Mouse (Mus musculus): ENCODE measurements around the gene Ankrd26.
"Not testable (repeated sequence)": the region's sequence is repeated elsewhere in the genome, so short reads cannot be mapped to it uniquely, and the experiment has no call there.

Gene Ankrd26

DNA sequence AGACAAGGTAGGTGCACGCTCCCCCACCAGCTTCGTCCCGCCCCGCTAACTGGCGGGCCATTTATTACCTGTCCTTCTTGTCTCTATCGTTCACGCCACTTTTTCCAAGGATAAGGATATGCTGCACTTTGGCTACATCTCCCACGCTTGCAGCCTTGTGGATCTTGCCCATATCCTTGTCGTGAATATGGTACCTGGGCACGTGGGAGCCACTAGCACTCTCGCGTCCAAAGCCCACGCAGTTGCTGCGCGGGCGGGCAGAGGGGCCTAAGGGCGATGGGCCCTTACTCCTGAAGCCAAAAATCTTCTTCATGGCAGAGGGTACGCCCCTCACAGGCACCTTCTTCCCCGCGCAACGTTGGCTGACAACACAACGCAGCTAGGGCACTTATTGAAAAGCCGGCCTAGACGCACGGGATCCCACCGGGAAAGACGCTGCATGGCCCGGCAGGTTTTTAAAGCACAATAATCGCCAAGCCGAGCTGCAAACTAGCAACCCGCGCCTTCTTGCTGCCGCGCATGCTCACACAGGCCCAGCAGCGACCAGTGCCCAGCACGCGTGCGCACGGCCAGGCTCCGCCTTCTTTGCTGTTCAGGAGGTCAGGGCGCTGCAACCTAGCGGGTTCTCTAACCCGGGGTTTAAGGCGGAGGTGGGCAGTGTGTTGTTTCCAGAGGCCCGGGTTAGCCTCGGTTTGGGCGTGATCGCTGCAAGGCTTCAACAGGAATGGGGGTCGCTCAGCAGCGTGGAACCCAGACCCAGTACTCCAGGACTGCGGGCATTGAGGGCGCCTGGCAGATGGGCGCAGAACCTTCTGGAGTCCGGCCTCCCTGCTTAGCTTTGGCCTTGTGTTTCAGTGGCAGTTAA, at the start of gene Ankrd26:
Ankrd26 (minus strand) TSS at position 482 of the 865 bp plus-strand sequence.
- DNase-seq (ENCODE audit: low read depth, low spot score), result peak; percentile 94

DNA sequence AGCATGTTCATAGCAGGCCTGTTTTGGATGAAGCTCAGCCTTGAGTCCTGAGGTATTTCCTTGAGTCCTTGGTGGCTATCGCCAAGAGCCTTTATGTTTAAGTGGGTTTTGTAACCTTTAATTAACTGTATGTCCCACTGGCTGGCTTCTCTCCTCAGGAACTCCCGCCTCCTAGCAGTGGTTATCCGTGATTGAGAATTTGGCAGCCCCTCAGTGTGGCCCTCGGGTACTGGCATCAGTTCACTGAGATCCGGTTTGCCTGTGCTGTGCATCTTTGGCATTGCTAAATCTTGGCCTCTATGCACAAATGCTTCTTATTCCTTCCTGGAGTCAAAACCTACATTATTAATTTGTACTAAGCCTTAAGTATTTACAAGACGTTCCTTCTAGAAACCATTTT, 46.9 kb upstream of the Ankrd26 start:
- no peak for DNase-seq (ENCODE audit: low read depth, low spot score)

DNA sequence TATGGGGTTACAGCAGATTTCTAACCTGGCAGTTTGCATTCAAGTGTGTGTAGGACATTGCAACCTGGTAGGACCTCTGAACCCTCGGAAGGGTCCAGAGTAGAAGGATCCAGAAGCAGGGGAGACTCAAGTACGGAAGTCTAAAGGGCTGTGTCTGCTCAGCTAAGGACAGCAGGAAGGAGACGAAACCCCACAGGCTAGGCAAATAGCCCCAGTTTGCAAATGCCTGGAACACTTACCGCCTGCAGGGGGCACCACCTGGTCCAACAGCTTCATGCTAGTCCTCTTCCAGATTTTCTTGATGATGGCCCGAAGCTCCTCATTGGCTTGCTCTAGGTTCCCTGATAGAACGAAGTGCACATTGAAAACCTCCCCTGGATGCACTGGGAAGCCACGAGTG, 43.9 kb upstream of the Ankrd26 start:
- DNase-seq (ENCODE audit: low read depth, low spot score), result no peak

DNA sequence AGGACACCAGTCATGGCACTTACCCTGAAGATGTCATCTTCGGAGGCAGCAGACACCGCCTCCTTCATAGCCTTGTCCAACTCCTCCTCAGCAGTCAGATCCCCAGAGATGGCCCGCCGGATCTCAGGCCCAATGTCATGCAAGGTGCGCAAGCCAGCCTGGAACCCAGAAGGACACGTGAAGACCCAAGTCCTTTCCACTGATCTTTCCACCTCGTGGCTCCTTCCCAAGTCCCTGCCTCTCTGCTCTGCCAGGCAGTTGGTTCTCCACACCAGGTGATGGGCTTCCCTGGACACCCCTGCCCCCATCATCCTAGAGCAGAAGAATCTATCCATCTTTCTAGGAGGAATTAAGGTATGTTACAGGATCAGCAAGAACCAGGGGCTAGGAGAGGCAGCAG, 41.8 kb upstream of the Ankrd26 start:
- no peak for DNase-seq (ENCODE audit: low read depth, low spot score)

DNA sequence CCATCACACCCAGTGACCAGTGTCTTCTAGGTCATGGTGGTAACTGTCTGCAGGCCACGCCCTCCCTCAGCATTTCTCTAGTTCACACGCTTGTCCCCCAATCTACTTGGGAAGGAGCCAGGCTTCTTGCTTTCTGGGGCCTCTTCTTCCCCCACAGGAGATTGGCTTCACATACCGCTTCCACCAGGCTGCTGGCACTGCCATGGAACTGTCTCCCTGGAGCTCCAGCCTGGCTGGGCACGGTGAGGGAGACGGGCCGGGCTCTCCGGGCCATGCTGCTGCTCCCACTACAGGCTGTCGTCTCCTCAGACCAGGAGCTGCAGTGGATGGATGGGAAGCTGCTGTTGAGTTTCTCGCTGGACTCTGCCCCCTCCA, 33.6 kb upstream of the Ankrd26 start:
- DNase-seq (ENCODE audit: low read depth, low spot score), result no peak

DNA sequence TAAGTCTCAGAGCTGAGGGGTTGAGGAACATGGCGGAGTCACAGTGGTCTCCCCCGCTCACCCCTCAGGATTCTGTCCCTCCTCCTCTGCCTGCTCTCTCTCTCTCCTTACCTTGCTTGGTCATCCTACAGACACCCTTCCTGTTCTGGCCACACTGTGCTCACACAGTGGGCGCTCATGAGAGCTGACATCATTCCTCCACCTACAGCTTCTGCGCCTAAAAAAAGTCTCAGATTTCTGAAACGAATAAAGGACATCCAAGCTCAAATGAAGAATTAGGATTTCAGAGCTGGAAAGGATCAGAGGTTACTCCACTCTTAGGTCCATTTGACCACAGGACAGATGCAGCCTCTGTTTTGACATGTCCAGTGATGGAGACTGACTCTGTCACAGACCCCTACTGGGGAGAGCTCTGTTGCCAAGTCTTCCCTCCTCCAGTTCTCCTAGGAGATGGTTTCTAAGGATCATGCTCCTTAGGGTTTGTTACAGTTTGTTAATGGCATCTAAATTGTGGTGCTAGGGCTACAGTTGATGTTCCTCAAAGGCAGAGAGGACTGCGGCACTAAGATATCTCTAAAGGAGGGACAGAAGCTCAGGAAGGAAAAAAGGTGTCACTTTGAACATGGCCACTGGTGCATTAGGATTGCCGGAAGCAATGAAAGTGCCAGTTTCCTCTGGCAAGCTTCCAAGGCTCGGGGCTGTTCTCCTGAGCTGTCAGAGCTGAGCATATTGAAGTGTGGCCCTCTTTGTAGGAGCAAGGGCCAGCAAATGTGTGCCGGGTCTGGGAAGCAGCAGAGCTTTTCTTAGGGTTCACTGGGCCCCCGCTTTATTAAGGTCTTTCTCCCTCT, 33.0 kb upstream of the Ankrd26 start:
- no peak for DNase-seq (ENCODE audit: low read depth, low spot score)

DNA sequence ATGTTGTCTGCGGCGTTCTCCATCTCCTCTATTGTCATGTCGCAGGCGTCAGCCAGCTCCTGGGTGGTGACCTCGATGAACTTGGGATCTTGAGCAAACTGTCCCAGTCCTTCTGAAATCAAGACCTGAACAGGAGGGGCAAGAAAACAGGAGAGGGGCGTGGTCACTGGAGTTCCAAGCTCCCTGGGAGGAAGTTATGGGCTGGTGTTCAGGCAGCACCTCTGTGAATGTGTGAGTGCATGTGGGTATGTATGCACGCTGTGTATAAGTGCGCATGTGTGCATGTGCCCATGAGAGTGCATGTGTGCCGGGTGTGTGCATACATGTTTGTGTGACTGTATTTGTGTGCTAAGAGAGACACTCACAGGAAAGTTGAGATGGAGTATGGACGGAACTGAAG, 32.0 kb upstream of the Ankrd26 start:
- DNase-seq (ENCODE audit: low read depth, low spot score), result peak; percentile 11

DNA sequence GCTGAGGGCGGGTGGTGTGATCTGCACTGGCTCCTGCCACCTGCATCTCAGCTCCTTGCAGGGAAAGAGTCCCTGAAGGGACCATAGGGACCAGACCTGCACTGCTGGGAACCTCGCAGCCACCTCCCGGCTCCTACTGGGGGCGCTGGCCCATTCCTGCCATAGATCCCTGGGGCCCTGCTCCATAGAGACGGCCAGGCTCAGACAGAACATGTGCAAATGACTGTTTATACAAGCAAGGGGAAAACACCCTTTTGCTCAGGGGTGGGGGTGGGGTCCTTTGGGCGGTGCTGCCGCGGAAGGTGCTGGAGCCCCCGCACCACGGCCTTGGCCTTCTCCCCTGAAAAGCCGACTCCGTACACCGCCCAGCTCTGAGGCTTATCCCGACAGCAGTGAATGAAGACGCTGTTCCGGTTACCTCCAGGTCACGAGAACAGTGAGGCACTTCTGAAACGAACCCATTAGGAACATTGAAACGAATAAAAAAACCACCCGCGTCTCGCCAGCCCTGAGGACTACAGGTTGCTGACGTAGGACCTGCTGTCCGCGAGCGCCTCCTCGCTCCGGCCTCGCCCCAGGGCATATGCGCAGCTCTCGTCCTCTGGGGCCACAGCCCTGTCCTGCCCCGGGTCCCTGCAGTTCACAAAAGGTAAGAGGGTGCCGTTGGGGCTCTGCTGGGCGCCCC, 31.5 kb upstream of the Ankrd26 start:
- DNase-seq (ENCODE audit: low read depth, low spot score), result peak; percentile 45

DNA sequence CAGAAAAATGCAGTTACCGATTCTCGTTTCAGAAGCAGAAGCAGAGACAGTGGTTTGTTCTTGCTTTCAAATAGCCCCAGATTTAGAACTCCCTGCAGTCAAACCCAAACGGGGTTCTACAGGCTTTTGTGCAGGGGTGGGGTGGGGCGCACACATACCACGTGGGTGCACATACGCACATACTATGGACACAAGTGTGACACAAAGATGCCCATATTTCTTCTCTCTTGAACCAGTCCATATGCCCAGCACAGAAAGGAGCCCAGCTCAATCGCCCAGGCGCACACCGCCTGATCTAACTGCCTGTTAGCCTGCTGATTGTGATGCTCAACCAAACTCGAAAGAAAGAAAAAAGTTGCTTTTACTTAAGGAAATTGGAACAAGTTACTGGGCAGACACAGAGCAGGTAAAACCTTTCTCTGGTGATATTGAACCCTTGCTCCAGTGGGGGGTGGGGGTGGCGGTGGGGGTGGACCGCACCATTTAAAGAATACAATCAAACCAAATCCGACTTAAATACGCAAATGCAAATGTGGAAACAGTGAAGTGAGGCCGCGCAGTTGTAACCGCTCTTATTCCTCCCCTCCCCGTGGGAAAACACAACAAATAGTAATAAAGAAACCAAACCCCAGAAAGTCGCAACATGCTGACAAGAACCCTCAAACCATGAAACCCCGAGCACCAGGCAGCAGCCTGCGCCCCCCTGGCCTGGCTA, 30.8 kb upstream of the Ankrd26 start:
- no peak for DNase-seq (ENCODE audit: low read depth, low spot score)

DNA sequence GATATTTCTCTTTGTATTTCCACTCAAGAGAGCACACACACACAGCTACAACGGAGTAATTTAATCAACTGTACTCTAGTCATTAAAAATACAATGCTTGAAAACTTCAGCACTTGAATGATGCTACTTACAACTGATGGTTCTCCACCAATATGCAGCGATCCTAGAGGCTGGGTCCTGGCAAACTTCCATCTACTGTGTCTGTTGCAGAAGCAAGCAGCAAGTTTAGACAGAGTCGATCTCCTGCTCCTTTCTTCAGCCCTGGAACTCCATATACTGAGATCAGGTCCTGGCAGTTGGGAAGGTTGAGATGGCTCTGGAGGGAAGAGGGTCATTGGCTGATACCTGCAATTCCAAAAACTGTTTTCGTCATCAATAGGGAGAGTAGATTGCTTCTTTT, 16.7 kb upstream of the Ankrd26 start:
- DNase-seq (ENCODE audit: low read depth, low spot score), result not testable (repeated sequence)

DNA sequence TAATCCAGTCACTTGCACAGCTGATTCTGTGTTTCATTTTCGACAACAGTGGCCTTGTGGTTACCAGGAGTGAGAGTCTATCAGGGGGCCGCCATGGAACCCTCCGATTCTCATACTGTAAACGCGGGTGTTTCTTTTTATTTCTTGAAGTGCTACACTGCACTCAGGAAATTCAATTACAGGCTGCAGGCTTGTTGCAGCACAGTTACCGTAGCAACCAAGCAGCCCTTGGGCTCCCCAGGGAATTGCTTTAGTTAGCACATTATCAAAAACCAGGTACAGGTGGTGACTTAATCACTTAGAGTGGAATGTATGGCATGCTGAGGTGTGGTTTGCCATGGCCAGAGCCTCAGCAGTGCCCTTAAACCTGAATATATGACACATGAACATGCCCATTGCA, 12.3 kb upstream of the Ankrd26 start:
- DNase-seq (ENCODE audit: low read depth, low spot score), result peak; percentile 26

DNA sequence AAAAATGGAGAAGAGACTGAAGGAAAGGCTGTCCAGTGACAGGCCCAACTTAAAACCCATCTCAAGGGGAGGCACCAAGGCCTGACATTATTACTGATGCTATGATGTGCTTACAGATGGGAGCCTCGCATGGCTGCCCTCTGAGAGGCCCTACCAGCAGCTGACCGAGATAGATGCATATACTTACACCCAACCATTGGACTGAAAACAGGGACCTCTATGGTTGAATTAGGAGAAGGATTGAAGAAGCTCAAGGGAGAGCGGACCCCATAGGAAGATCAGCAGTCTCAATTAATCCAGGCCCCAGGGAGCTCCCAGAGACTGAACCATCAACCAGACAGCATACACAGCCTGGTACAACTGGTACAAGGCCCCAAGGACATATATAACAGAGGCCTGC, 5.8 kb upstream of the Ankrd26 start:
- no peak for DNase-seq (ENCODE audit: low read depth, low spot score)

DNA sequence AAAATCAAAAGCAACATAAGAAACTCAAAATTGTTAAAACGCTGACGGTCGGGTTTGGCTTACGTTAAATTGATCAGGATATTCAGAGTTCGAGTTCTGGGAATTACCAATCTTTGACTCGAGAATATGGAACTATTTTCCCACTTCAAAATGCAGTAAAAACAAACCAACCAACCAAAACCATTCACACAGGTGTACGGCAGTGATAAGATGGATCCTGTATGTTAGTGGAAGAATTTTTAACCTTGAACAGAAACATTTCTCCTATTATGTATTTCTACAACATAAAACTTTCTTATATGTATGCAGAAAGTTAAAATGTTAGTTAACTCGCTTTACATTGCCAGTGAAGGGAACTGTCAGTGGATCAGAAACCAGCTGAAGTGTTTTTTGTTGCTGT, 801 bp downstream of the Ankrd26 start:
- no peak for DNase-seq (ENCODE audit: low read depth, low spot score)

DNA sequence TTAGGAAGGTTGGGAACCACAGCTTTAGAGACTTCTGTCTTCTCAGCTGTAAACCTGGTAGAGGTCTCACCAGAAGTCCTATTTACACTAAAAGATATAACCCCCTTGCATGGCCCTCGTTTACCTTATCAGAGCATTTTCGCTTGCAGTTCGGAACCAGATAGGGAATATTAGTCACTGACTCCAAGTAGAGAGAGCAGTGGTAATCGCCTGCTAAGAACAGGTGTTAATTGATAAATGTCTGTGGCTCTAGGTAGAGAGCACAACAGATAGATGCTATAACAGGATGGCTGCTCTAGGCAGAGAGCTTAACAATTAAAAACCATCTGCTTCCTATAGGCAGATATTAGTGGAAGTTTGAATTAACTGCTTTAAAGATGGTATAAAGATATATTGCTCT, 23.4 kb downstream of the Ankrd26 start:
- no peak for DNase-seq (ENCODE audit: low read depth, low spot score)

DNA sequence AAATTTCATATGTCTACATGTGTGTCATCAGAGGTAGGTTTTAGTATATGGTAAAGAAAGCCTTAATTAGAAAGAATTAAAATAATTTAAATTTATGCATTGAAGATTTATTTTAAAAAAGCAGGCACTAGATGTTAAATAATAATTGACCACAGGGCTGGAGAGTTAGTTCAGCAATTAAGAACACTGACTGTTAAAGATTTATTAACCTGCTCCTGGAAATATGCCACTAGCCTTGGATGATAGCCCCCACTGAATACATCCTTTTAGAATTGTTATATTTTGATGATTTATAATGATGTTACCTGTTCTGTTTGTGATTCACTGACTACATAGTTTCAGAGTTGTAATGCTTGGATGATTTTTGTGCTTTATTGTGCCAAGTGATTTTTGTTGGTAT, 24.8 kb downstream of the Ankrd26 start:
- DNase-seq (ENCODE audit: low read depth, low spot score), result not testable (repeated sequence)

DNA sequence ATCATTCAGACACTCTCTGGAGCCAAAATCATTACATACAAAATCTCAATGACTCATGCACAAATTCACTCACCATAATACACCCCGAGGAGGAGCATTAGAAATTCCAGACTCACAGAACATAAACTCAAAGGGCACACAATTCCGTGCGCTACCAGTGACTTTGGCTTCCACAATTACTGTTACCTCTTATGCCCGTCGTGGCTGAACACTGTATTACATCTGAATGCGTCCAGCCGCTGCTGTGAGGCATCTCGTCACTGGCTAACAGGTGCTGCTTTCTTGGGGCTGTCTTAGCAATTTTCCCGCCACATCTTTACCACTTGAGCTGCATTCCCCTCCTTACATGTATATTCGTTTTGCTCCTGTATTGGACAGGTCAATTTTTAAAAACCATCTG, 26.7 kb downstream of the Ankrd26 start:
- no peak for DNase-seq (ENCODE audit: low read depth, low spot score)

DNA sequence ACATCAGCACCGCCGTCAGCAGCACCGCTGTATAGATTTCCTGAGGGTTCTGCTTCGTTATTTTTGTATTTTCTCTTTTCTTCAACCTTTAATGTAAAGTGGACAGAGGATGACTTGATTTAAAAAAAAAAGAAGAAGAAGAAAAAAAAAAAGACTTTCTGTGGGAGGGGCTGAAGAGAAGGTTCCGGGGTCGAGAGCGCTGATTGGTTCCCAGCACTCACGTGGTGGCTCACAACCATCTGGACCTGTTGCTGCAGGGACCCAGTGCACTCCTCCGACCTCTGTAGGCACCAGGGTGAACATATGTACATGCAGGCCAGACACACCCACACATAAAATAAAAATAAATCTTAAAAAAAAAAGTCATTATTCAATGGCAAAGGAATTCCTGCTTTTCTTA, 28.6 kb downstream of the Ankrd26 start:
- DNase-seq (ENCODE audit: low read depth, low spot score), result no peak

DNA sequence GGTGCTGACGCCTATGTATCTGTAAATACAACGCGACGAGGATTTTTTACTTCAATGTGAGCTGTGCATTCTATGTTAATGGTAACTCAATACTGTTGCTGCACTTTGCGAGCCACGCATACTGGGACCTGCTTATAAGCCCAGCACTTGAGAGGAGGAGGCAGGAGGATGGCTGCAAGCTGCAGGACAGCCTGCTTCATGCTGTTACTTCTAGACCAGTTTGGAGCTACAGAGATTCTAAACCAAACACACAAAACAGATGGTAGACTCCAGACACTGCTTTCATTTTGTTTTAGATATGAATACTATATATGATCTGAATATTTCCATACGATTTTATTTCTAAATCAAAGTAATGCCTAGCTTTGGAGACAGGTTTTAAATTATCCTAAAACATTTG, 41.4 kb downstream of the Ankrd26 start:
- no peak for DNase-seq (ENCODE audit: low read depth, low spot score)

DNA sequence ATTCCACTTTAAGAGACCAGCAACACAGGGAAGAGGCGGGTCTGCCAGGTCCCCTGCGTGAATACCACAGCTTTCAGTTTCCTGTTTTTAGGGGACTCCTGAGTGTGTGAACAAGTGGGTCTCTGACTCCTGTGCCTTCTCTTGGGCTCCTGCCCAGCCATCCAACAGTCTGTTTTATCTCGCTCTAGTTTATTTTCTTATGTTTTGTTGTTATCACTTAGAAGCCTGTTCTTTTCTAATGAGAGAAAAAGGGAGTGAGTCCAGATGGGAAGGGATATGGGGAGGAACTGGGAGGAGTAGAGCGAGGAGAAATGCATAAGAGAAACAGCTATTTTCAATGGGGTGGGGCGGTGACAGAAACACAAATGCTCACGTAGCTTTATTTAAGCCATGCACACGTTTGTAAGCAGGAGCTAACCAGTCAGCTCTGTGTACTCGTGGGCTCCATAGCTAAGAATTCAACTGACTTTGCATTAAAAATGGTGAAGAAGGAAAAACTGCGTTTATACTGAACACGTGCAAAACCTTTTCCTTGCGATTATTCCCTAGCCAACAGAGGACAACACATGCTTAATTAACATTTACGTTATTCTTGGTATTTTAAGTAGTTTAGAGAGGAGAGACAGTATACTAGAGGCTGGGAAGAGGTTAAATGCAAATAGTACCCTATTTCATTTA, 48.6 kb downstream of the Ankrd26 start:
- DNase-seq (ENCODE audit: low read depth, low spot score), result no peak

DNA sequence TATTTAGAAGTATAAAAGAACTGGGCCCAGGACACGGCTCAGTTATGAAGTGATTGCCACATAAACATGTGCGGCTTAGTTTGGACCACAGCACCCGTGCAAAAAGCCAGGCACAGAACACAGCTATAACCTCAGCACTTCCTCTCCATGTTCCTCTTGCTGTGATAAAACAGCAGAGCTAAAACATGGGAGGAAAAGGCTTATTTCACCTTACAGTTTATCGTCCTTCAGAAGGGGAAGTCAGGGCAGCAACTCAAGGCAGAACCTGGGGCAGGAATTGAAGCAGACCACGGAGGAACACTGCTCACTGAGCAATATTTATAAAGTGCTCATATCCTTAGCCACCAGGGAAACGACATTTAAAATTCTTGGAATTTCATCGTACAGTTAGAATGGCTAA, 63.0 kb downstream of the Ankrd26 start:
- DNase-seq (ENCODE audit: low read depth, low spot score), result no peak

DNA sequence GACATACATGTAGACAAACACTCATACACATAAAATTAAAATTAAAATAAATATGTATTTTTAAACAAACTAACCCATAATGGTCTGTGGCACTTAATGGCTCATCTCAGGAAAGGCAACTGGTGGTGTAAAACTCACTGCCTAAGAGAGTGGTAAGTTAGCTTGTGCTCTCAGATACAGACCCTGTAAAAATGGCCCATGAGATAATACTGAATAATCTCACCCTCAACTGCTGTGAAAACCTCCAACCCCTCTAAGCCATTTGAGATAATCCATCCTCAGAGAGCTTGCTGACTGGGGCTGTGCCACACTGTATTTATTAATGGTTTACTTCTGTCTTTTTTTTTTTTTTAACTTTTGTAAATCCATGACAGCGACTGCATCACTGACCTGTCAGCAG, 79.9 kb downstream of the Ankrd26 start:
- DNase-seq (ENCODE audit: low read depth, low spot score), result no peak

Data from mesoderm, embryonic 11.5 days (tissue).